Mouse (Mus musculus): Measurements from ENCODE around the gene Cpe. TPM values are rescaled to one million over a fixed set of nuclear protein-coding genes. Genes with fewer than 3 reads are reported as not detected.
"Not testable (repeated sequence)": the region's sequence is repeated elsewhere in the genome, so short reads cannot be mapped to it uniquely, and the experiment has no call there.

Cpe gene
- total and polyA plus RNA-seq, 2 experiments from 2014 or later = 704 to 1,088 TPM

DNA sequence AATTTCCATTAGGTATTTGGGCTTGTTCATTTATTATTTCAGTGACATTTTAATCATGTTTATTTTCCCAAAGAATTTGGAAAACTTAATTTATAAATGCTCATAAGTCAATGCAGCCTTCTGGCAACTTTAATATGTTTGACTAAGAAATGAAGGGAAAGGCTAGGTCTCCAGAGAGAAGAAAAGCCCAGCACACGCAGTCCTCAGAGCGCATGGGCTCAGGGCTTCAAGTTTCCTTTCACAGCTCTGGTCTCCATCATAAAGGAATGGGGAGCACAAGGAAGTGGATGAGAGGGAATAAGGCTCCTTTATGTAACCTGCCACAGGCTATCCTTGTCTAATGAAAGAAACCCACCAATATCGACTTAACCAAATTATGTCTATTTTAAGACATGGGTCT is 10.4 kb downstream of the Cpe start:
- Histone ChIP-seq H3K9ac (replicated peaks; ENCODE audit: low read length) (no peak overlapping the region), H3K27ac (no peak overlapping the region), H3K4me2 (ENCODE audit: low read depth, low read length) (no peak overlapping the region), H3K27me3 (ENCODE audit: insufficient read depth, low read length) (no peaks in the 10 kb centered on the region), H3K36me3 (ENCODE audit: insufficient read depth, low read length) (no peaks in the 10 kb centered on the region), H3K4me1 (ENCODE audit: insufficient read depth, low read length) (no peaks in the 10 kb centered on the region), H3K4me3 (ENCODE audit: low read length) (no peak overlapping the region), H3K9me3 (ENCODE audit: low read length) (no peaks in the 10 kb centered on the region)
- ATAC-seq (no peak), DNase-seq (ENCODE audit: low spot score) (no peak)
- WGBS = 63% methylated on average over 3 of the region's 3 CpGs
- no peak for TF ChIP-seq CTCF (IDR thresholded peaks at IDR 0.05; ENCODE audit: low read depth)

GRCm38 (mm10) chr8:64676381-64676780 is 16.5 kb downstream of the Cpe start:
- Histone ChIP-seq H3K4me1 (ENCODE audit: insufficient read depth, low read length) (no peaks in the 10 kb centered on the region), H3K9me3 (ENCODE audit: low read length) (no peaks in the 10 kb centered on the region), H3K27me3 (ENCODE audit: insufficient read depth, low read length) (no peaks in the 10 kb centered on the region), H3K36me3 (ENCODE audit: insufficient read depth, low read length) (no peaks in the 10 kb centered on the region), H3K27ac (no peak overlapping the region), H3K4me2 (ENCODE audit: low read depth, low read length) (no peak overlapping the region), H3K4me3 (ENCODE audit: low read length) (no peak overlapping the region), H3K9ac (replicated peaks; ENCODE audit: low read length) (no peak overlapping the region)
- ATAC-seq = no peak
- DNase-seq (ENCODE audit: low spot score) = no peak
- peak; percentile 14; the same call in 1 of the 2 replicates for TF ChIP-seq CTCF (IDR thresholded peaks at IDR 0.05; ENCODE audit: low read depth)
- WGBS = 78% methylated on average over 2 of the region's 2 CpGs

- Histone ChIP-seq H3K27me3 (ENCODE audit: insufficient read depth, low read length) (no peaks in the 10 kb centered on the region), H3K4me2 (ENCODE audit: low read depth, low read length) (no peak overlapping the region), H3K4me3 (ENCODE audit: low read length) (no peak overlapping the region), H3K9ac (replicated peaks; ENCODE audit: low read length) (no peak overlapping the region), H3K36me3 (ENCODE audit: insufficient read depth, low read length) (no peaks in the 10 kb centered on the region), H3K9me3 (ENCODE audit: low read length) (no peaks in the 10 kb centered on the region), H3K27ac (no peak overlapping the region; the same call in 1 of the 2 replicates), H3K4me1 (ENCODE audit: insufficient read depth, low read length) (no peaks in the 10 kb centered on the region)
- DNase-seq (ENCODE audit: low spot score) (no peak), ATAC-seq (no peak)
- no peak for TF ChIP-seq CTCF (IDR thresholded peaks at IDR 0.05; ENCODE audit: low read depth)
- WGBS = 70% methylated on average over 8 of the region's 8 CpGs
Measured at GRCm38 (mm10) chr8:64674951-64675585, 17.8 kb downstream of the Cpe start.

GRCm38 (mm10) chr8:64672920-64673319 is 19.9 kb downstream of the Cpe start:
- Histone ChIP-seq H3K27me3 (ENCODE audit: insufficient read depth, low read length) (no peaks in the 10 kb centered on the region), H3K4me3 (ENCODE audit: low read length) (no peak overlapping the region), H3K27ac (no peak overlapping the region), H3K4me2 (ENCODE audit: low read depth, low read length) (no peak overlapping the region), H3K36me3 (ENCODE audit: insufficient read depth, low read length) (no peaks in the 10 kb centered on the region), H3K4me1 (ENCODE audit: insufficient read depth, low read length) (no peaks in the 10 kb centered on the region), H3K9me3 (ENCODE audit: low read length) (no peaks in the 10 kb centered on the region), H3K9ac (replicated peaks; ENCODE audit: low read length) (no peak overlapping the region)
- WGBS = 59% methylated on average over 2 of the region's 2 CpGs
- DNase-seq (ENCODE audit: low spot score) (no peak), ATAC-seq (no peak)
- no peak for TF ChIP-seq CTCF (IDR thresholded peaks at IDR 0.05; ENCODE audit: low read depth)

DNA sequence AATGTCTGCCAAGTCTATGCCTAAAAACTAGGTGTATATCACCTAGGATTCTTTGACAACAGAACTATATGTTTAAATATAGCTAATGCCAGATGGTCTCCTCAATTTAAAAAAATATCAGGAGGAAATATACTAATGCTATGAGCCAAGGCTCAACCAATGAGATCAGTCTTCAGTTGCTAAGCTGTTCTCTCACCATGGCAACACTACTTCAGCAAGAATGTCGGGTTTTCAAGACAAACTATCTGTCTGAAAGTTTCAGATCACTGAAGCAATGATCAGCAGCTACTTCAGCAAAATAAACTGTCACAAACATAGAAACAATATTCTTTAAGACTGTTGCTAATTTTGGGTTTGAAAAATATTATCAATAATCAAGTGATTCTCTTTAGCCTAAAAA is 20.9 kb downstream of the Cpe start:
- peak; percentile 47 for DNase-seq (ENCODE audit: low spot score)
- H3K4me3 ChIP-seq (ENCODE audit: low read length) = no peak overlapping the region
- no peak overlapping the region for H3K4me2 ChIP-seq (ENCODE audit: low read depth, low read length)
- ATAC-seq = peak; percentile 65; the same call in 1 of the 2 replicates
- H3K4me1 ChIP-seq (ENCODE audit: insufficient read depth, low read length) = no peaks in the 10 kb centered on the region
- H3K9ac ChIP-seq (replicated peaks; ENCODE audit: low read length) = no peak overlapping the region
- no peaks in the 10 kb centered on the region for H3K36me3 ChIP-seq (ENCODE audit: insufficient read depth, low read length)
- no peaks in the 10 kb centered on the region for H3K9me3 ChIP-seq (ENCODE audit: low read length)
- no peaks in the 10 kb centered on the region for H3K27me3 ChIP-seq (ENCODE audit: insufficient read depth, low read length)
- TF ChIP-seq CTCF (IDR thresholded peaks at IDR 0.05; ENCODE audit: low read depth) = no peak
- H3K27ac ChIP-seq = no peak overlapping the region
- 7% methylated on average over 1 of the region's 1 CpGs for WGBS

DNA sequence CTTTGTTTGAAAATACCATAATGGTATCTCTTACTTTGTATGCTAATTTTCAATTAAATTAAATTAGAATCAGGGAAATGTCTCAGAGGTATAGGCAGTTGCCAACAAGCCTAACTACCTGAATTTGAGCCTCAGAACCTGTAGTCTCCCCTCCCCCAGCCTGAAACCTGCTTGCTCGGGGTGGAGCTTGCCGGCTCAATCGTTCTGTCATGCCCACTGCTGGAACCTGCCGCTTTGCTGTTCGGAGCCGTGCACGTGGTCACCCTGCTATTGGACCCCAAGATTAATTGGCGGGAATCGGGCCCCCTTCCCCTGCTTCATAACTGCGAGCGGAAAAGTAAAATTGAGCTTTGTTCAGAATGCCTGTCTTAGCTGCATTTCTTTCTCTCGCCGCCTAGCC is 26.5 kb downstream of the Cpe start:
- not testable (repeated sequence) for DNase-seq (ENCODE audit: low spot score); H3K27me3 ChIP-seq (ENCODE audit: insufficient read depth, low read length); H3K4me2 ChIP-seq (ENCODE audit: low read depth, low read length); H3K4me1 ChIP-seq (ENCODE audit: insufficient read depth, low read length); H3K9me3 ChIP-seq (ENCODE audit: low read length); H3K36me3 ChIP-seq (ENCODE audit: insufficient read depth, low read length); H3K27ac ChIP-seq; H3K4me3 ChIP-seq (ENCODE audit: low read length); ATAC-seq; H3K9ac ChIP-seq (replicated peaks; ENCODE audit: low read length)
- WGBS = 56% methylated on average over 13 of the region's 13 CpGs

GRCm38 (mm10) chr8:64665563-64665962 is 27.3 kb downstream of the Cpe start:
- Histone ChIP-seq H3K9me3 (ENCODE audit: low read length) (no peaks in the 10 kb centered on the region), H3K27me3 (ENCODE audit: insufficient read depth, low read length) (no peaks in the 10 kb centered on the region), H3K27ac (no peak overlapping the region), H3K4me3 (ENCODE audit: low read length) (no peak overlapping the region), H3K4me1 (ENCODE audit: insufficient read depth, low read length) (no peaks in the 10 kb centered on the region), H3K9ac (replicated peaks; ENCODE audit: low read length) (no peak overlapping the region), H3K36me3 (ENCODE audit: insufficient read depth, low read length) (no peaks in the 10 kb centered on the region), H3K4me2 (ENCODE audit: low read depth, low read length) (no peak overlapping the region)
- DNase-seq (ENCODE audit: low spot score) = no peak
- TF ChIP-seq CTCF (IDR thresholded peaks at IDR 0.05; ENCODE audit: low read depth) = no peak
- ATAC-seq = no peak
- WGBS = 46% methylated on average over 3 of the region's 3 CpGs
